Mouse (Mus musculus) lung, postnatal 14 days (tissue): Measurements from ENCODE around the gene Gm10118.

Experiments used
- DNase-seq: peaks from one replicate; pipeline ENCODE4 v3.0.0; 2021

Gene Gm10118

GRCm38 (mm10) chr10:63927334-63927733, at the start of gene Gm10118:
Gene Gm10118, minus strand, starts transcription at chr10:63927434.
- no peak for DNase-seq

DNA sequence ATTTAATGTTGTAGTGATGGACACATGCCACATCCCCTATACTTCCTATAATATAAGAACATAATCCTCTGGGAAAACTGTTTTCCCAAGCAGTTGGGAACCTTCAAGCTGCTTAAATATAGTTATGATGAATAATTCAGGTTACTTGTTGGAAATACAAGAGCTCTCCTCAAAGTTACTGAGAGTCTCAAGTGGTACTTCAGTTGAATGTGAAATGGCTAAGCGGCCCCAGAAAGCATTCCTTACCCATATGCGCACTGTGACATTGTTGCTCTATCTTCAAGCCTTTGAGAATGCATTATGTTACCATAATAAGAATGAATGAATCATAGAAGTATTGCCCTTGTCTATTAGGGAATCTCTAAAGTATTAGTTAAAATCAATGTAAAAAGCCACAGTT, 45.1 kb upstream of the Gm10118 start:
- DNase-seq: no peak

DNA sequence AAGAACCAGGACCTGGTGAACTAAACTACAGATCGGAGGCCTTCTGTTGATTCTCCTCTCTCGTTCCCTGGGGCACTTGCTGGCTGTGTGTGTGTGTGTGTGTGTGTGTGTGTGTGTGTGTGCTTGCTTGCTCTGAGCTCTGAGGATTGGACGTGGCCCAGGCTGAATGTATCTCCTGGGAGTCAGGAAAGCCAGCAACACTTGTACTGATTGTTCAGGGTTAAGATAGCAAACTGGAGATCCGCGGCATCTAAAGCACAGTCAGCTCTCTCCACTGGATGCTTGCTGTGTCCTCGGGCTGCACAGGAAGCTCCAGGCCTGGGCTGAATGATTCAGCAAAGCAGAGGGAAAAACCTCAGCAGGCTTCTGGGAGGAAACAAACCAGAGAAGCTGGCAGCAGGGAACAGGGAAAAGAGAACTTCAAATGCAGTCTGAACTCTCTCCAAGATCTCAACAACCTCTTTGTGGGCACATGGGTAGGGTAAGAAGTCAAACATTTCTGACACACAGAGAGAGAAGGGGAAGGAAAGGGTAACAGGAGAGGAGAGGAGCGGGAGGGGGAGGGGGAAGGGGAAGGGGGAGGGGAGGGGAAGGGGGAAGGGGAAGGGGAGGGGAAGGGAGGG, 27.2 kb upstream of the Gm10118 start:
- DNase-seq: no peak

- DNase-seq: no peak
These were observed 24.2 kb upstream of the Gm10118 start for GRCm38 (mm10) chr10:63951481-63951880.

- DNase-seq: no peak
These were observed 23.6 kb upstream of the Gm10118 start for GRCm38 (mm10) chr10:63950867-63951266.

- DNase-seq: no peak
These were observed 20.0 kb upstream of the Gm10118 start for GRCm38 (mm10) chr10:63947266-63947665.

DNA sequence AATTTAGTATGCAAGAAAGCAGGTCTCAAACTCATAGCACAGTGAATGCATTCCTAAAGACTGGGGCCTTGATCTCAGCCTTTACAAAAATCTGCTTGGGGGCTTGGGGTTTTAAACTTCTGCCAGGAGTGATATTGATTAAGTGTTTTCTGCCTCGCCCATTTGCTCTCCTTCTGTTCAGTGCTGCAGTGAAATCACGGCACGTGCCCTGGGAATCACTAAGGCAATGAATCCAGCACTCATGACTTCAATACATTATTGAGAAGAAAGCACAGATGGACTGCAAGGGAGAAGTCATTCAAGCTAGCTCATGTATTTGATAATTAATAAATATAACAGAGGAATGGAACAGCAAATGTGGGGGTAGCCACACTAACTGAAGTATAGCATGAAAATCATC, 18.3 kb upstream of the Gm10118 start:
- DNase-seq: no peak

DNA sequence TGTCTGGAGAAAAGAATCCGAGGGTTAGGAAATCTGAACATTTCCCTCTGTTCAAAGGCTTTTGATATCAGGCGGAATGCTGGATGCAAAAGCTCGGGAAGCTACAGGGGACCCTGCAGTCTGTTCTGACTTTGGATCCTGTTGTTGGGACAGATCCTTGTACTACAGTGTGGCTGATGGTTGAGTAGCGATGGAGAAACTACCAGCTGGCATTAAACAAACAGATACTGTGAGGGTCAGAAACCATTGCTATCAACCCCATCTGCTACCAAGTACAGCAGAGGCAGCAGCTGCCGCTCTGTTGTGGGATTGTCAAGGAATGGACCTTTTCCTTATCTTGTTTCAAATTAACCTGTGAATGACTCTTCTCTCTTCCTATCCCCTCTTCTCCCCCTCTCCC, 6.7 kb upstream of the Gm10118 start:
- DNase-seq: no peak

- no peak for DNase-seq
These were observed 18.4 kb downstream of the Gm10118 start for GRCm38 (mm10) chr10:63908878-63909277.

GRCm38 (mm10) chr10:63899891-63900290, 27.3 kb downstream of the Gm10118 start:
- DNase-seq: no peak

- no peak for DNase-seq
These were observed 32.6 kb downstream of the Gm10118 start for GRCm38 (mm10) chr10:63894612-63895011.

DNA sequence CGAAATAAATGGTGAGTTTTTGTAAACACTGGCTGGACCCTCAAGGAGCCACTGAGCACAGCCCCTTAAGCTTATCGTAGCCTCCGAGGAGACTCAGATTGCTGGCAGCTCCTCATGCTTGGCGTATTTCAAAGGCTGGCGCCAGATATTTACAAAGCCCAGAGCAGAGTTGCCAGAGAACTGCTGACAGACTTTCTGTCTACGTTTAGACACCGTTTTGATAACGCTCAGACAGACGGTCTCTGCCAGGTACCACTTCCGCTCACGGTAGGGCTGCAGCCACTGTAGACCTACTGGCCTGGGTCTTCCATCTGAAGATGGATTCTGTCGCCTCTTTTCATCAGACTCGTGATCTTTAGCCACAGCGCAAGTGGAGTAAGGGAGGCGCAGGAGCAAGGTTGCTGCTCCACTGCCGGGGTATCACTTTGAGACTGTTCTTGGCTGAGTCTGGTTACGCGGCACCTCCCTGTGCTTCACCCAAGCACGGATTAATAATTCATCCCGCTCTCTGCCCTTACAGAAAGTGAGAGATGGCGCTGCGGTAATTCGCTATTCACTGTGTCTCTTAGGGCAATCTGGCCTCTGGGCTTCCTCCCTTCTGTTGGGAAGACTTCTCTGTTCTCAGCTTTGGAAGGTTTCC, 40.7 kb downstream of the Gm10118 start:
- DNase-seq: peak; percentile 5

- DNase-seq: peak; percentile 66
These were observed 46.8 kb downstream of the Gm10118 start for GRCm38 (mm10) chr10:63880462-63880903.
